Mouse (Mus musculus): ENCODE data around the gene Sh3gl1.
A peak's percentile ranks its signal among the peaks of the same experiment; 100 is the strongest.

The Sh3gl1 gene

GRCm38 (mm10) chr17:56021161-56021910 is 15.1 kb downstream of the Sh3gl1 start:
- DNase-seq (ENCODE audit: low read depth, low spot score) = peak; percentile 72

- no peak for DNase-seq (ENCODE audit: low read depth, low spot score)
Observed at GRCm38 (mm10) chr17:56020400-56021084, 15.9 kb downstream of the Sh3gl1 start.

GRCm38 (mm10) chr17:56018347-56019131 is 17.9 kb downstream of the Sh3gl1 start:
- DNase-seq (ENCODE audit: low read depth, low spot score) = peak; percentile 80

- no peak for DNase-seq (ENCODE audit: low read depth, low spot score)
Observed at GRCm38 (mm10) chr17:56017848-56018247, 18.6 kb downstream of the Sh3gl1 start.

- DNase-seq (ENCODE audit: low read depth, low spot score) = no peak
Observed at GRCm38 (mm10) chr17:56016793-56017785, 19.3 kb downstream of the Sh3gl1 start.

- no peak for DNase-seq (ENCODE audit: low read depth, low spot score)
Observed at GRCm38 (mm10) chr17:56016382-56016781, 20.1 kb downstream of the Sh3gl1 start.

GRCm38 (mm10) chr17:56015293-56015692 is 21.1 kb downstream of the Sh3gl1 start:
- DNase-seq (ENCODE audit: low read depth, low spot score) = no peak

- no peak for DNase-seq (ENCODE audit: low read depth, low spot score)
Observed at GRCm38 (mm10) chr17:56011441-56011840, 25.0 kb downstream of the Sh3gl1 start.

GRCm38 (mm10) chr17:56010681-56011080 is 25.8 kb downstream of the Sh3gl1 start:
- DNase-seq (ENCODE audit: low read depth, low spot score) = peak; percentile 87

GRCm38 (mm10) chr17:56010255-56010654 is 26.2 kb downstream of the Sh3gl1 start:
- no peak for DNase-seq (ENCODE audit: low read depth, low spot score)

- no peak for DNase-seq (ENCODE audit: low read depth, low spot score)
Observed at GRCm38 (mm10) chr17:56009962-56010240, 26.5 kb downstream of the Sh3gl1 start.

GRCm38 (mm10) chr17:56009088-56009961 is 27.1 kb downstream of the Sh3gl1 start:
- DNase-seq (ENCODE audit: low read depth, low spot score) = peak; percentile 93

- DNase-seq (ENCODE audit: low read depth, low spot score) = peak; percentile 95
Observed at GRCm38 (mm10) chr17:56008356-56009087, 27.9 kb downstream of the Sh3gl1 start.

- no peak for DNase-seq (ENCODE audit: low read depth, low spot score)
Observed at GRCm38 (mm10) chr17:56007444-56008355, 28.7 kb downstream of the Sh3gl1 start.

- DNase-seq (ENCODE audit: low read depth, low spot score) = no peak
Observed at GRCm38 (mm10) chr17:56006956-56007355, 29.5 kb downstream of the Sh3gl1 start.

- DNase-seq (ENCODE audit: low read depth, low spot score) = peak; percentile 92
Observed at GRCm38 (mm10) chr17:56005415-56006061, 30.9 kb downstream of the Sh3gl1 start, which contains the start of the genes Stap2 and Mpnd. Gene Stap2 (minus strand): TSS chr17:56005584. Gene Mpnd (plus strand): TSS chr17:56005711.

- no peak for DNase-seq (ENCODE audit: low read depth, low spot score)
Observed at GRCm38 (mm10) chr17:56003000-56003399, 33.4 kb downstream of the Sh3gl1 start.
